Mouse (Mus musculus) midbrain, embryonic 11.5 days (tissue): ENCODE results near the gene Ttc30a1. TPM values are rescaled to one million over a fixed set of nuclear protein-coding genes. Genes with fewer than 3 reads are reported as not detected.
A peak's percentile ranks its signal among the peaks of the same experiment; 100 is the strongest.
"Not testable (repeated sequence)": the region's sequence is repeated elsewhere in the genome, so short reads cannot be mapped to it uniquely, and the experiment has no call there.

Source experiments
- ATAC-seq: fragments of 200-750 bp; cut with Nextera tagmentation; 2 replicates; pipeline ENCODE4 v1.8.0; 2017; ENCODE audit warnings: moderate TSS enrichment, moderate library complexity; ENCODE audit not compliant: low FRiP score
- DNase-seq: peaks from one replicate; pipeline ENCODE4 v3.0.0; 2015; ENCODE audit warnings: low spot score; ENCODE audit errors: missing footprints
- H3K27ac ChIP-seq: fragments of 300-500 bp; sonication (generic); 2 replicates; pipeline ENCODE4 v1.5.1; 2014; ENCODE audit warnings: low read depth, low read length
- H3K27me3 ChIP-seq: fragments of 300-500 bp; sonication (generic); 2 replicates; pipeline ENCODE4 v1.6.1; 2014; ENCODE audit warnings: mild to moderate bottlenecking, low read length, moderate library complexity, mixed read lengths; ENCODE audit not compliant: control insufficient read depth, insufficient read depth
- H3K36me3 ChIP-seq: fragments of 300-500 bp; sonication (generic); 2 replicates; pipeline ENCODE4 v1.6.1; 2014; ENCODE audit warnings: mild to moderate bottlenecking, low read length, moderate library complexity, mixed read lengths; ENCODE audit not compliant: control insufficient read depth, insufficient read depth
- H3K4me1 ChIP-seq: fragments of 300-500 bp; sonication (generic); 2 replicates; pipeline ENCODE4 v1.6.1; 2014; ENCODE audit warnings: low read length; ENCODE audit not compliant: control insufficient read depth, insufficient read depth
- H3K4me2 ChIP-seq: fragments of 300-500 bp; sonication (generic); 2 replicates; pipeline ENCODE4 v1.6.1; 2014; ENCODE audit warnings: mild to moderate bottlenecking, moderate library complexity
- H3K4me3 ChIP-seq: fragments of 300-500 bp; sonication (generic); 2 replicates; pipeline ENCODE4 v1.5.1; 2014; ENCODE audit warnings: low read depth, low read length
- H3K9ac ChIP-seq: fragments of 300-500 bp; sonication (generic); 2 replicates; pipeline ENCODE4 v1.6.1; 2014; ENCODE audit warnings: low read length
- H3K9me3 ChIP-seq: fragments of 300-500 bp; sonication (generic); 2 replicates; pipeline ENCODE4 v1.6.1; 2016; ENCODE audit warnings: low read length; ENCODE audit not compliant: control insufficient read depth
- WGBS: fragments of 180-500 bp; shearing (Covaris S2); extraction: QIAGEN DNeasy Blood & Tissue Kit; methylation state at CpG from one replicate; pipeline ENCODE4 v1.1.7; 2014; 5-methylcytosine and 5-hydroxymethylcytosine counted together
- polyA plus RNA-seq: library from polyadenylated mRNA; unstranded; fragments of >200 nt; fragmentation: Nextera tagmentation; extraction: Ambion mirVana; gene quantifications from 2 replicates; pipeline ENCODE4 v1.2.1, GENCODE M21; 2014

Gene Ttc30a1
- polyA plus RNA-seq = 11.4 and 12.0 TPM in 2 replicates

- Histone ChIP-seq H3K4me3 (peak within 1 kb of the TSS; percentile 44), H3K9ac (peak within 1 kb of the TSS; percentile 61), H3K4me2 (peak within 1 kb of the TSS; percentile 53)
- ATAC-seq = peak; percentile 73
- not testable (repeated sequence) for H3K27ac ChIP-seq, H3K36me3 ChIP-seq, H3K27me3 ChIP-seq, H3K4me1 ChIP-seq, H3K9me3 ChIP-seq
- WGBS = 3% methylated on average over 33 of the region's 34 CpGs
- DNase-seq = peak; percentile 99
These were observed at the start of gene Ttc30a1 for GRCm38 (mm10) chr2:75981440-75982081. TSS of gene Ttc30a1 (minus strand) at chr2:75981967.

DNA sequence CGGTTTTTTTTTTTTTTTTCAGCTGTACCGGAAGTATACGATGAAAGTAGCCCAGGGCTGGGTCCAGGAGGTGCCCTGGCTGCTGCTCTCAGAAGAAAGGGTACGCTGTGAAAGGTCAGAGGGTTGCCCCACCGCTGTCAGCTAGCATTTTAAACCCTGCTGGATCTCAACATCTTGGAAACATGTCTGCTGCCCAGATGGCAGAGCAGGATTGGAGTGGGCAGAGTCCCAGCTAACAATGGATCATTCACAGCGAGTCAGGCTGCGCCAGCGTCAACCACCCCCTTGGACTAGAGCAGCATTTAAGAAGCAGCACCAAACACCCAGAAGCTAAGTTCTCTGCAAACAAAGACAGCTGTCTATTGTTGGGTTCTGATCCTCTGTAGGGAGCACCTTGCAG is 48.3 kb upstream of the Ttc30a1 start:
- Histone ChIP-seq H3K4me1 (peaks cover 20% of the 10 kb centered on the region), H3K4me3 (no peak overlapping the region), H3K27me3 (no peaks in the 10 kb centered on the region), H3K36me3 (no peaks in the 10 kb centered on the region), H3K9me3 (no peaks in the 10 kb centered on the region), H3K4me2 (peak overlapping the region; percentile 13; the same call in 1 of the 2 replicates), H3K9ac (peak overlapping the region; percentile 9), H3K27ac (peak overlapping the region; percentile 64)
- 22% methylated on average over 8 of the region's 8 CpGs for WGBS
- peak; percentile 67 for ATAC-seq
- peak; percentile 93 for DNase-seq

DNA sequence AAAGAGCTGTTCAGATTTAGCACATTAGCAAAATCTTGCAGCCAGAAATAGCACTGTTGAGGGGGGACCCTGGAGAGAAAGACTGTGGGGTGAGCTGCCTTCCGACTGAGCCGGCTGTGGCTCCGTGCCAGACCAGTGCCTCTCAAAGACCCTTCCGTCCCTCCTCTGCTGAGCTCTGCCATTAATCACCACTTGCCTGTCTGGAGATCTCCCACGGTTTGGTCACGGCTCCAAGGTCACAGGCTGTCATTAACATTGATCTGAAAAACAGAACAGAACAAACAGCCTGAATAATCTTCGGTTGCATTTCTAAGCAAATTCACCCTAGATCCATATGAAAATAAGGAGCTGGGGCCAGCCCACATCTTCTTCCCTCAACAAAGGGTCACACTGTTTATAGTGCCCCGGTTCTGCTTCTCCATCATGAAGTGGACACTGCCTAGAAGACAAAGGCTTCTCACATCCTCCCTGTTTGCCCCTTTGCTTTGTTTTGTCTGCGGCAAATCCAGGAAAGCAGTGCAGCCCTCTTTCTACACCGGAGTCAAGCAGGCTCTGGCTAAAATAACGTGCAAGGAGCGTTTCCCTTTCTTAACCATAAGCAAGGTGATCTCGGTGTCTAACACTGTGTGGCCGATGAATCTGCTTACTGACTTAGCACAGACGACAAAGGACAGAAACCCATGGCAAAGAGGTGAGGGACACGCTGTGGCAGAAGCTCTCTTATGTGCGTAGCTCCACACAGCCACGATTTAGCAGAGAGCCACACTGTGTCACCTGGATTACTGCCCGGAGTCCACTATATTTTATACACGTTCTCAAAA is 47.5 kb upstream of the Ttc30a1 start:
- Histone ChIP-seq H3K27me3 (no peaks in the 10 kb centered on the region), H3K4me1 (peaks cover 20% of the 10 kb centered on the region), H3K36me3 (no peaks in the 10 kb centered on the region), H3K27ac (peak overlapping the region; percentile 64), H3K4me2 (peak overlapping the region; percentile 21), H3K9ac (peak overlapping the region; percentile 9), H3K9me3 (no peaks in the 10 kb centered on the region), H3K4me3 (no peak overlapping the region)
- ATAC-seq (peak; percentile 89), DNase-seq (peak; percentile 94)
- 24% methylated on average over 20 of the region's 20 CpGs for WGBS

- H3K4me1 ChIP-seq = peaks cover 6% of the 10 kb centered on the region
- no peaks in the 10 kb centered on the region for H3K36me3 ChIP-seq
- no peaks in the 10 kb centered on the region for H3K27me3 ChIP-seq
- no peaks in the 10 kb centered on the region for H3K9me3 ChIP-seq
- DNase-seq = no peak
- H3K4me2 ChIP-seq = no peak overlapping the region
- no peak overlapping the region for H3K4me3 ChIP-seq
- peak overlapping the region; percentile 30 for H3K9ac ChIP-seq
- peak; percentile 33; the same call in 1 of the 2 replicates for ATAC-seq
- WGBS = 3% methylated on average over 7 of the region's 7 CpGs
- peak overlapping the region; percentile 14; the same call in 1 of the 2 replicates for H3K27ac ChIP-seq
These were observed 35.1 kb upstream of the Ttc30a1 start for GRCm38 (mm10) chr2:76016890-76017289.

GRCm38 (mm10) chr2:76016136-76016535 is 34.4 kb upstream of the Ttc30a1 start:
- Histone ChIP-seq H3K27ac (no peak overlapping the region), H3K27me3 (no peaks in the 10 kb centered on the region), H3K4me1 (peaks cover 6% of the 10 kb centered on the region), H3K4me2 (no peak overlapping the region), H3K9ac (no peak overlapping the region), H3K36me3 (no peaks in the 10 kb centered on the region), H3K9me3 (no peaks in the 10 kb centered on the region), H3K4me3 (no peak overlapping the region)
- WGBS = 77% methylated on average over 8 of the region's 8 CpGs
- DNase-seq (no peak), ATAC-seq (no peak)

GRCm38 (mm10) chr2:76015460-76015859 is 33.7 kb upstream of the Ttc30a1 start:
- Histone ChIP-seq H3K27me3 (no peaks in the 10 kb centered on the region), H3K27ac (no peak overlapping the region), H3K4me2 (no peak overlapping the region), H3K9ac (no peak overlapping the region), H3K36me3 (no peaks in the 10 kb centered on the region), H3K4me3 (no peak overlapping the region), H3K9me3 (no peaks in the 10 kb centered on the region), H3K4me1 (peaks cover 6% of the 10 kb centered on the region)
- ATAC-seq (no peak), DNase-seq (no peak)
- WGBS = 95% methylated on average over 7 of the region's 7 CpGs

DNA sequence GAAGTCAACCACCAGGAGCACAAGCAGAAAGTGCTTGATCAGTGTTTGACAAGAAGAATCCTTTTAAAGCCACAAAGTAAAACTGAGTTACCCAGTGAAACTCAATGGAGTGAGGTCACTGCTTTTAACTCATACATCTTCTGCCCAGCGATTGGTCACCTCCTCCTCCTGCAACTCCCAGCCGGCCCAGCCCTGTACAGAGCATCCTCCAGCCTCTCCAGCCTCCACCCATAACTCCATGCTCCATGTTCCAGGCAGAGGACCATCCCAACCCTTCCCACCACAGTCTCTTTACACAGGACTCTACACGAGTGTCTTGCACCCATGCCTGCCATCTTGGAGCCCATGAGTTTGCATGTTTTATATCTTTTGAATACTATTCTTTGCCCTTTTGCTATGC is 32.9 kb upstream of the Ttc30a1 start:
- WGBS = 94% methylated on average over 3 of the region's 3 CpGs

GRCm38 (mm10) chr2:76006194-76006593 is 24.4 kb upstream of the Ttc30a1 start:
- Histone ChIP-seq H3K4me1 (peaks cover 4% of the 10 kb centered on the region), H3K36me3 (no peaks in the 10 kb centered on the region), H3K4me3 (no peak overlapping the region), H3K9me3 (no peaks in the 10 kb centered on the region), H3K9ac (0 out of 2 replicates have a peak overlapping the region, but pooled peaks have one; percentile 4), H3K27me3 (no peaks in the 10 kb centered on the region), H3K4me2 (no peak overlapping the region), H3K27ac (no peak overlapping the region)
- DNase-seq (no peak), ATAC-seq (no peak)
- 11% methylated on average over 4 of the region's 4 CpGs for WGBS

More for the DNA sequence above, 32.9 kb upstream of the Ttc30a1 start:
- Histone ChIP-seq H3K36me3 (no peaks in the 10 kb centered on the region), H3K4me2 (no peak overlapping the region), H3K27ac (no peak overlapping the region), H3K4me3 (no peak overlapping the region), H3K27me3 (no peaks in the 10 kb centered on the region), H3K4me1 (peaks cover 6% of the 10 kb centered on the region), H3K9ac (no peak overlapping the region), H3K9me3 (no peaks in the 10 kb centered on the region)
- DNase-seq (no peak), ATAC-seq (no peak)

DNA sequence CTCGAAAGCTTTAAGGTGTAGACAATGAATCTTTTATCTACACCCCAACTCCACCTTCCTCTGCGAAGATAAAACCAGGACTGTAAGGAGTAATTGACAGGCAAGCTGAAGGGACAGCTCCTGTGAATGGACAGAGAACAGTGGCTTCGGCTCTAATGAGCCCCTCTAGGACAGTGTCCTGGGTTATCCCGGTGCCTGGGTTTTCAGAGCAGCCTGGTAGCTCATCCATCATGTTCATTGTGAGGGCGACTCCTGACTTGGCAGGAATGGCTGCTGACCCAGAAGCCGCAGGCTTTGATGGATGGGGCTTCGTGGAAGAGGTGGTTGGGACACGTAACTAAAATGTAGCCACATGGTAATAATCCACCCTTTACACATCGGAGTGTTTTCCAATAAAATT is 21.1 kb upstream of the Ttc30a1 start:
- no peak for ATAC-seq
- Histone ChIP-seq H3K27ac (no peak overlapping the region), H3K4me3 (no peak overlapping the region), H3K9me3 (no peaks in the 10 kb centered on the region), H3K4me2 (no peak overlapping the region), H3K9ac (no peak overlapping the region), H3K36me3 (no peaks in the 10 kb centered on the region), H3K4me1 (peaks cover 4% of the 10 kb centered on the region), H3K27me3 (no peaks in the 10 kb centered on the region)
- no peak for DNase-seq
- WGBS = 88% methylated on average over 9 of the region's 9 CpGs
